Mouse (Mus musculus) right cerebral cortex, postnatal 10 days (tissue): ENCODE measurements around the gene Hes7.

Source experiments
- DNase-seq, 2 experiments: peaks; one replicate each; pipeline ENCODE4 v3.0.0; 2021; ENCODE audit warnings: low spot score in 2 of 2

Hes7 gene

GRCm38 (mm10) chr11:69118765-69119164 lies 1.4 kb upstream of the Hes7 start:
- peak; percentile 77 to 84 for DNase-seq

- DNase-seq: no peak
These were observed 603 bp upstream of the Hes7 start for GRCm38 (mm10) chr11:69119446-69120155.

GRCm38 (mm10) chr11:69121001-69121740 lies 967 bp downstream of the Hes7 start:
- DNase-seq: peak in 1 of 2 experiments; percentile 45

GRCm38 (mm10) chr11:69121741-69122335 lies 1.6 kb downstream of the Hes7 start:
- peak in 1 of 2 experiments; percentile 73 for DNase-seq

- peak; percentile 93 to 94 for DNase-seq
These were observed 2.2 kb downstream of the Hes7 start, which contains the start of gene 9130213A22Rik for GRCm38 (mm10) chr11:69122336-69122951. TSS of gene 9130213A22Rik (minus strand) at chr11:69122589.

- peak; percentile 95 for DNase-seq
These were observed 3.0 kb downstream of the Hes7 start for GRCm38 (mm10) chr11:69123056-69123692.

- DNase-seq: peak; percentile 93
These were observed 3.7 kb downstream of the Hes7 start for GRCm38 (mm10) chr11:69123693-69124497.

GRCm38 (mm10) chr11:69124498-69124847 lies 4.3 kb downstream of the Hes7 start:
- peak; percentile 72 to 81 for DNase-seq

GRCm38 (mm10) chr11:69125041-69125851 lies 5.0 kb downstream of the Hes7 start:
- DNase-seq: peak; percentile 85 to 87

GRCm38 (mm10) chr11:69125852-69125918 lies 5.5 kb downstream of the Hes7 start, which contains the start of gene Aloxe3:
TSS of gene Aloxe3 (plus strand) at chr11:69125896.
- no peak for DNase-seq

GRCm38 (mm10) chr11:69125919-69126705 lies 5.9 kb downstream of the Hes7 start:
- DNase-seq: peak in 1 of 2 experiments; percentile 60

- no peak for DNase-seq
These were observed 6.5 kb downstream of the Hes7 start for GRCm38 (mm10) chr11:69126706-69127095.

- DNase-seq: no peak
These were observed 8.4 kb downstream of the Hes7 start for GRCm38 (mm10) chr11:69128426-69129122.

GRCm38 (mm10) chr11:69133566-69133922 lies 13.3 kb downstream of the Hes7 start:
- no peak for DNase-seq

- DNase-seq: peak; percentile 86 to 93
These were observed 13.9 kb downstream of the Hes7 start for GRCm38 (mm10) chr11:69133923-69134621.

GRCm38 (mm10) chr11:69134622-69134968 lies 14.4 kb downstream of the Hes7 start:
- no peak for DNase-seq

- DNase-seq: no peak
These were observed 15.2 kb downstream of the Hes7 start for GRCm38 (mm10) chr11:69135361-69135760.

- DNase-seq: no peak
These were observed 27.3 kb downstream of the Hes7 start for GRCm38 (mm10) chr11:69147546-69147945.

- DNase-seq: no peak
These were observed 28.3 kb downstream of the Hes7 start for GRCm38 (mm10) chr11:69148451-69148960.
